Mouse (Mus musculus) spleen, adult 2 months (tissue): ENCODE results near the gene Slc30a5. TPM values are rescaled to one million over a fixed set of nuclear protein-coding genes. Genes with fewer than 3 reads are reported as not detected.

ENCODE experiments used
- DNase-seq, 2 experiments: peaks; one replicate each; pipeline versions ENCODE4 v3.0.0 to v3.0.0-alpha.2; 2012 to 2021; ENCODE audit warnings: low spot score in 2 of 2, low read depth in 1 of 2
- H3K27ac ChIP-seq: fragments of 200-500 bp; 2 replicates; pipeline ENCODE4 v1.5.1; 2012; ENCODE audit warnings: low read length, inconsistent platforms; ENCODE audit not compliant: insufficient read depth
- H3K27me3 ChIP-seq: fragments of 200-500 bp; 2 replicates; pipeline ENCODE4 v1.6.1; 2012; ENCODE audit warnings: mild to moderate bottlenecking, moderate library complexity, low read length, inconsistent platforms; ENCODE audit not compliant: control insufficient read depth, insufficient read depth
- H3K36me3 ChIP-seq: fragments of 200-500 bp; 2 replicates; pipeline ENCODE4 v1.6.1; 2012; ENCODE audit warnings: mild to moderate bottlenecking, low read length, inconsistent platforms; ENCODE audit not compliant: control insufficient read depth, insufficient read depth
- H3K4me1 ChIP-seq: fragments of 200-500 bp; 2 replicates; pipeline ENCODE4 v1.6.1; 2011; ENCODE audit warnings: inconsistent platforms; ENCODE audit not compliant: control insufficient read depth, insufficient read depth, insufficient read length
- H3K4me3 ChIP-seq: fragments of 200-500 bp; 2 replicates; pipeline ENCODE4 v1.5.1; 2011; ENCODE audit warnings: mild to moderate bottlenecking, inconsistent platforms; ENCODE audit not compliant: insufficient read depth, insufficient read length; ENCODE audit errors: extremely low read depth
- CTCF ChIP-seq: fragments of 200-500 bp; IDR thresholded peaks from 2 replicates; pipeline ENCODE4 v1.5.1; 2011; ENCODE audit warnings: mild to moderate bottlenecking, inconsistent platforms; ENCODE audit not compliant: insufficient read depth, insufficient read length, insufficient replicate concordance; ENCODE audit errors: extremely low read depth
- POLR2A ChIP-seq: fragments of 200-500 bp; IDR thresholded peaks from 2 replicates; pipeline ENCODE4 v1.6.1; 2011; ENCODE audit warnings: low read depth, low read length, inconsistent platforms
- WGBS: fragments of 180-500 bp; shearing (Covaris S2); methylation state at CpG from one replicate; pipeline ENCODE4 v1.1.7; 2018; 5-methylcytosine and 5-hydroxymethylcytosine counted together
- polyA plus RNA-seq: library from polyadenylated mRNA; depleted of rRNA; stranded (reverse); fragments of >200 nt; gene quantifications from 2 replicates; pipeline ENCODE4 v1.2.3, GENCODE M21; 2012

Gene Slc30a5
- polyA plus RNA-seq, 1 experiment: 20.6 TPM

- Histone ChIP-seq H3K4me1 (no peaks in the 10 kb centered on the region), H3K27ac (no peak overlapping the region), H3K36me3 (no peaks in the 10 kb centered on the region), H3K4me3 (no peak overlapping the region), H3K27me3 (no peaks in the 10 kb centered on the region)
- TF ChIP-seq CTCF: no peak
- TF ChIP-seq POLR2A: no peak
- no peak for DNase-seq
- 40% methylated on average over 7 of the region's 7 CpGs for WGBS
Observed at GRCm38 (mm10) chr13:100859117-100859516, 25.9 kb upstream of the Slc30a5 start.

- Histone ChIP-seq H3K4me3 (no peak overlapping the region), H3K36me3 (no peaks in the 10 kb centered on the region), H3K27me3 (no peaks in the 10 kb centered on the region), H3K27ac (no peak overlapping the region), H3K4me1 (no peaks in the 10 kb centered on the region)
- TF ChIP-seq CTCF (no peak), POLR2A (no peak)
- WGBS: 48% methylated on average over 4 of the region's 4 CpGs
- peak in 1 of 2 experiments; percentile 27 for DNase-seq
Observed at GRCm38 (mm10) chr13:100854174-100854573, 20.9 kb upstream of the Slc30a5 start.

GRCm38 (mm10) chr13:100853120-100853519 lies 19.9 kb upstream of the Slc30a5 start:
- Histone ChIP-seq H3K4me3 (no peak overlapping the region), H3K4me1 (no peaks in the 10 kb centered on the region), H3K36me3 (no peaks in the 10 kb centered on the region), H3K27me3 (no peaks in the 10 kb centered on the region), H3K27ac (no peak overlapping the region)
- TF ChIP-seq CTCF (no peak), POLR2A (no peak)
- 75% methylated on average over 3 of the region's 3 CpGs for WGBS
- DNase-seq: no peak

- 88% methylated on average over 3 of the region's 3 CpGs for WGBS
- H3K36me3 ChIP-seq: no peaks in the 10 kb centered on the region
- no peaks in the 10 kb centered on the region for H3K4me1 ChIP-seq
- DNase-seq: no peak
- TF ChIP-seq CTCF (no peak), POLR2A (no peak)
- no peak overlapping the region for H3K27ac ChIP-seq
- H3K4me3 ChIP-seq: no peak overlapping the region
- no peaks in the 10 kb centered on the region for H3K27me3 ChIP-seq
Observed at GRCm38 (mm10) chr13:100849137-100849536, 15.9 kb upstream of the Slc30a5 start.

GRCm38 (mm10) chr13:100846891-100847579 lies 13.8 kb upstream of the Slc30a5 start:
- no peaks in the 10 kb centered on the region for H3K27me3 ChIP-seq

GRCm38 (mm10) chr13:100846254-100846653 lies 13.0 kb upstream of the Slc30a5 start:
- H3K27me3 ChIP-seq: no peaks in the 10 kb centered on the region
- no peak for TF ChIP-seq CTCF
- TF ChIP-seq POLR2A: no peak
- WGBS: 89% methylated on average over 8 of the region's 8 CpGs
- H3K27ac ChIP-seq: no peak overlapping the region
- H3K4me1 ChIP-seq: no peaks in the 10 kb centered on the region
- H3K36me3 ChIP-seq: no peaks in the 10 kb centered on the region
- DNase-seq: no peak
- H3K4me3 ChIP-seq: no peak overlapping the region

More at GRCm38 (mm10) chr13:100846891-100847579, 13.8 kb upstream of the Slc30a5 start:
- no peak overlapping the region for H3K27ac ChIP-seq
- 77% methylated on average over 21 of the region's 21 CpGs for WGBS
- no peaks in the 10 kb centered on the region for H3K4me1 ChIP-seq
- no peak for TF ChIP-seq CTCF
- TF ChIP-seq POLR2A: no peak
- no peak for DNase-seq
- H3K4me3 ChIP-seq: no peak overlapping the region
- H3K36me3 ChIP-seq: no peaks in the 10 kb centered on the region

- Histone ChIP-seq H3K36me3 (no peaks in the 10 kb centered on the region), H3K4me3 (no peak overlapping the region), H3K27me3 (no peaks in the 10 kb centered on the region), H3K4me1 (no peaks in the 10 kb centered on the region), H3K27ac (no peak overlapping the region)
- TF ChIP-seq POLR2A (no peak), CTCF (no peak)
- 81% methylated on average over 2 of the region's 2 CpGs for WGBS
- DNase-seq: no peak
Observed at GRCm38 (mm10) chr13:100843944-100844343, 10.7 kb upstream of the Slc30a5 start.
